In genomic region chr16:57120913-57121815, GRCm38 (mm10) we compare ENCODE assay signal across 8 mouse cellular contexts. TPM values are rescaled to one million over a fixed set of nuclear protein-coding genes. Genes with fewer than 3 reads are reported as not detected.
A peak's percentile ranks its signal among the peaks of the same experiment; 100 is the strongest.
DNase-seq lines count a peak whose midpoint lies in the region; ATAC-seq lines count a peak whose summit lies in the region.

Tomm70a (plus strand) TSS chr16:57121703.

- H3K4me3 ChIP-seq in heart, embryonic 14.5 days (ENCODE audit: control insufficient read depth in 1 of 2, insufficient read depth in 1 of 2, low read depth in 1 of 2, low read length in 2 of 2): peak within 1 kb of the TSS; percentile 86 to 93
- peak within 1 kb of the TSS; percentile 96 for H3K4me3 ChIP-seq in liver, embryonic 13.5 days (replicated peaks)
- H3K4me3 ChIP-seq in stomach, embryonic 16.5 days (replicated peaks; ENCODE audit: low read length): peak within 1 kb of the TSS; percentile 65

- WGBS in heart, embryonic 14.5 days: under 1% methylated on average over 37 of the region's 37 CpGs
- 1% methylated on average over 37 of the region's 37 CpGs for WGBS in liver, embryonic 13.5 days (ENCODE audit: insufficient replicate concordance)
- WGBS in stomach, embryonic 16.5 days: under 1% methylated on average over 37 of the region's 37 CpGs

- H3K4me2 ChIP-seq in heart, embryonic 14.5 days (ENCODE audit: low read length): peak within 1 kb of the TSS; percentile 83
- peak within 1 kb of the TSS; percentile 81 for H3K4me2 ChIP-seq in liver, embryonic 13.5 days
- peak within 1 kb of the TSS; percentile 76 for H3K4me2 ChIP-seq in stomach, embryonic 16.5 days (ENCODE audit: low read depth, low read length)

- H3K27ac ChIP-seq in heart, embryonic 14.5 days (replicated peaks in 1 of 2; ENCODE audit: control insufficient read depth in 1 of 2, insufficient read depth in 1 of 2, low read depth in 2 of 2, low read length in 2 of 2): peak within 1 kb of the TSS; percentile 93 to 94
- H3K27ac ChIP-seq in liver, embryonic 13.5 days: peak within 1 kb of the TSS; percentile 74
- peak within 1 kb of the TSS; percentile 96 for H3K27ac ChIP-seq in stomach, embryonic 16.5 days (ENCODE audit: low read length)

- DNase-seq in c-Kit-negative CD71-positive TER-119-positive erythroid progenitor cells, embryonic 14.5 days (ENCODE audit: low read depth, low spot score): peak; percentile 87
- peak; percentile 93 for DNase-seq in fibroblast of lung, adult 2 months (ENCODE audit: low read depth)
- DNase-seq in kidney, postnatal 14 days: peak; percentile 95
- DNase-seq in liver, embryonic 13.5 days: peak; percentile 88
- peak; percentile 96 for DNase-seq in neural tube, embryonic 10.5 days (ENCODE audit: extremely low spot score, low spot score)

- peak; percentile 94 for ATAC-seq in CD4-positive, CD25-positive, alpha-beta regulatory T cell, adult 4 months
- ATAC-seq in heart, embryonic 14.5 days (ENCODE audit: insufficient number of reproducible peaks, insufficient read depth, low FRiP score, low read depth): peak; percentile 99
- peak; percentile 98 for ATAC-seq in liver, embryonic 13.5 days (ENCODE audit: low read depth)
- ATAC-seq in stomach, embryonic 16.5 days (ENCODE audit: insufficient read depth, low FRiP score): peak; percentile 98

- H3K4me1 ChIP-seq in heart, embryonic 14.5 days (ENCODE audit: control insufficient read depth in 2 of 2, insufficient read depth in 2 of 2, low read length in 2 of 2): peaks cover 3 to 16% of the 10 kb centered on the region in 2 experiments; a peak in 3 of 4 replicates
- H3K4me1 ChIP-seq in liver, embryonic 13.5 days (replicated peaks): peaks cover 36% of the 10 kb centered on the region
- peaks cover 15% of the 10 kb centered on the region for H3K4me1 ChIP-seq in stomach, embryonic 16.5 days (ENCODE audit: control insufficient read depth, insufficient read depth, low read length)

- H3K9ac ChIP-seq in heart, embryonic 14.5 days (ENCODE audit: low read length): peak within 1 kb of the TSS; percentile 96
- peak within 1 kb of the TSS; percentile 97 for H3K9ac ChIP-seq in liver, embryonic 13.5 days
- H3K9ac ChIP-seq in stomach, embryonic 16.5 days (ENCODE audit: low read length): peak within 1 kb of the TSS; percentile 93

- H3K27me3 ChIP-seq in heart, embryonic 14.5 days (ENCODE audit: control insufficient read depth, insufficient read depth, low read length): no peaks in the 10 kb centered on the region
- H3K27me3 ChIP-seq in liver, embryonic 13.5 days: peaks cover 6% of the 10 kb centered on the region; the same call in 1 of the 2 replicates
- H3K27me3 ChIP-seq in stomach, embryonic 16.5 days (ENCODE audit: control insufficient read depth, insufficient read depth, low read length): no peaks in the 10 kb centered on the region; the same call in 1 of the 2 replicates

- H3K9me3 ChIP-seq in heart, embryonic 14.5 days (ENCODE audit: control insufficient read depth, low read length): no peaks in the 10 kb centered on the region
- H3K9me3 ChIP-seq in liver, embryonic 13.5 days (replicated peaks): no peaks in the 10 kb centered on the region
- no peaks in the 10 kb centered on the region for H3K9me3 ChIP-seq in stomach, embryonic 16.5 days (replicated peaks; ENCODE audit: control insufficient read depth, low read length)

- no peaks in the 10 kb centered on the region for H3K36me3 ChIP-seq in heart, embryonic 14.5 days (ENCODE audit: control insufficient read depth, insufficient read depth, low read length)
- no peaks in the 10 kb centered on the region for H3K36me3 ChIP-seq in liver, embryonic 13.5 days
- H3K36me3 ChIP-seq in stomach, embryonic 16.5 days (ENCODE audit: control insufficient read depth, insufficient read depth, low read length): no peaks in the 10 kb centered on the region

RNA-seq across cellular contexts. Expression of gene Tomm70a, which starts in this region (rescaled TPM):
- 10 to 100 TPM in 1 of 2 experiments, 1 to 10 TPM in 1; 8.8 to 12.1 TPM for polyA plus RNA-seq in CD4-positive, CD25-positive, alpha-beta regulatory T cell, adult 4 months (2017; shearing (Covaris generic))
- 51.6 and 53.3 TPM in 2 replicates for polyA plus RNA-seq in heart, embryonic 14.5 days (2014; fragmentation: Nextera tagmentation; extraction: Ambion mirVana)
- polyA plus RNA-seq in liver, embryonic 13.5 days (2015; fragmentation: Nextera tagmentation; extraction: Ambion mirVana): 30.7 and 34.3 TPM in 2 replicates
- 29.3 and 31.5 TPM in 2 replicates for polyA plus RNA-seq in stomach, embryonic 16.5 days (2015; fragmentation: Nextera tagmentation; extraction: Ambion mirVana)

Comparison
In these comparisons a context has a peak if more than half of its experiments do, and no peak if none do; other contexts are left out.
1. Peak in every context shown above with its lines: DNase-seq, ATAC-seq, H3K4me3 ChIP-seq and H3K27ac ChIP-seq.